18 mouse cellular contexts compared by ENCODE assay signal in the genomic region with DNA sequence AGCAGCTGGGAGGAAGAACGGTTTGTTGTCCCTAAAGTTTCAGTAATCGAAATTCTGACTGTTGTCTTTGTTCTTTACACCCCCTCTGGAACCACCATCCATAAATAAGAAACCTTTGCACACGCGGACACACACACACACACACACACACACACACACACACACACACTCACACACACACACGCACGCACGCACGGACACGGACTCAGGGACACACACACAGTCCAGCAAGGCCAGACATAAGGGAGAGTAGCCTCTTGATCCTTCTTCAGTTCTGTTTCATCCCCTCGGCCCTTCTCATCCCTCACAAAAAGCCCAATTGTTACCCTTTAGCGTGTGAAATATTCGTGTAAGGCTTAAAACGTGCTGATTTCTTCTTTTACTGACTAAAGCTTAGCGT. TPM values are rescaled to one million over a fixed set of nuclear protein-coding genes. Genes with fewer than 3 reads are reported as not detected.
A peak's percentile ranks its signal among the peaks of the same experiment; 100 is the strongest.
DNase-seq lines count a peak whose midpoint lies in the region; TF ChIP-seq lines count a peak whose summit lies in the region.
"Had no signal": no experiment of that assay in that cellular context is flagged by ENCODE, and none has a peak within 500 bp of the region (broad histone marks: within the 10 kb centered on the region; RNA-seq: fewer than 3 reads in every experiment).

No protein-coding gene starts in this region.

- no peak for TF ChIP-seq POLR2A in kidney, adult 2 months (IDR thresholded peaks at IDR 0.05; ENCODE audit: low read depth, low read length)
- TF ChIP-seq POLR2A in CH12.LX (IDR thresholded peaks at IDR 0.05; ENCODE audit: low read depth, low read length): no peak

- H3K4me2 ChIP-seq in CH12.LX (ENCODE audit: insufficient read depth, low read depth, poor library complexity, severe bottlenecking): no peak overlapping the region
- H3K4me2 ChIP-seq: forebrain, embryonic 13.5 days; limb, embryonic 13.5 days; liver, embryonic 15.5 days had no signal

- H3K27ac ChIP-seq in kidney, adult 2 months (ENCODE audit: insufficient read depth, low read depth, low read length): peak overlapping the region; percentile 72
- no peak overlapping the region for H3K27ac ChIP-seq in CH12.LX (ENCODE audit: insufficient read depth, low read depth)
- H3K27ac ChIP-seq: forebrain, embryonic 13.5 days; limb, embryonic 13.5 days; liver, embryonic 15.5 days; stomach, embryonic 15.5 days had no signal

- in situ Hi-C loops in CH12.LX (cut with MboI; ENCODE audit: low pct_ligation_motif_present, low pct_unique_long_range_greater_than_20kb, low sequenced_read_pairs): no loop called here

- DNase-seq in adrenal gland, postnatal 36 days: peak; percentile 23 to 25
- DNase-seq in adrenal gland, postnatal 4 days (ENCODE audit: low spot score in 2 of 2): no peak
- no peak for DNase-seq in kidney, adult 2 months
- no peak for DNase-seq in kidney, postnatal 25 days
- no peak for DNase-seq in CH12.LX (ENCODE audit: extremely low read depth)
- peak; percentile 38 for DNase-seq in kidney, postnatal 10 days
- DNase-seq in spleen, postnatal 4 days (ENCODE audit: low spot score in 2 of 2): no peak
- no peak for DNase-seq in ovary, postnatal 14 days (ENCODE audit: low spot score)

- TF ChIP-seq EP300 in CH12.LX (IDR thresholded peaks at IDR 0.05; ENCODE audit: low read length): no peak

- peaks cover 12% of the 10 kb centered on the region; the same call in 1 of the 2 replicates for H3K4me1 ChIP-seq in kidney, adult 2 months (ENCODE audit: control insufficient read depth, insufficient read depth, low read length)
- H3K4me1 ChIP-seq in CH12.LX (ENCODE audit: control insufficient read depth in 1 of 2, insufficient read depth in 2 of 2): peaks cover 0 to 3% of the 10 kb centered on the region in 2 experiments; a peak in 1 of 4 replicates
- H3K4me1 ChIP-seq: forebrain, embryonic 13.5 days; liver, embryonic 15.5 days had no signal

- H3K9me3 ChIP-seq in CH12.LX (replicated peaks; ENCODE audit: low read length): peaks cover 2% of the 10 kb centered on the region
- H3K9me3 ChIP-seq: forebrain, embryonic 13.5 days; limb, embryonic 13.5 days; liver, embryonic 15.5 days; stomach, embryonic 15.5 days had no signal

- no peaks in the 10 kb centered on the region for H3K36me3 ChIP-seq in kidney, adult 2 months (ENCODE audit: control insufficient read depth, insufficient read depth, low read length)
- H3K36me3 ChIP-seq in CH12.LX (replicated peaks in 1 of 2; ENCODE audit: control insufficient read depth in 1 of 2, insufficient read depth in 1 of 2, low read length in 1 of 2): no peaks in the 10 kb centered on the region
- H3K36me3 ChIP-seq: limb, embryonic 13.5 days; liver, embryonic 15.5 days; stomach, embryonic 15.5 days had no signal

- WGBS in kidney, adult 2 months: 27% methylated on average over 14 of the region's 14 CpGs

- H3K9ac ChIP-seq in CH12.LX (ENCODE audit: insufficient read depth, low read depth): no peak overlapping the region
- H3K9ac ChIP-seq: forebrain, embryonic 13.5 days; limb, embryonic 13.5 days; liver, embryonic 15.5 days had no signal

- no peak for TF ChIP-seq RAD21 in CH12.LX (IDR thresholded peaks at IDR 0.05; ENCODE audit: low read depth, low read length)

- TF ChIP-seq CTCF in kidney, adult 2 months (conservative IDR thresholded peaks at IDR 0.05; ENCODE audit: insufficient read depth, insufficient read length, low read depth, low read length): no peak
- TF ChIP-seq CTCF in CH12.LX (conservative IDR thresholded peaks at IDR 0.05 in 1 of 2, IDR thresholded peaks at IDR 0.05 in 1 of 2; ENCODE audit: low read depth in 2 of 2, low read length in 2 of 2): no peak

- no peaks in the 10 kb centered on the region for H3K79me2 ChIP-seq in CH12.LX (replicated peaks; ENCODE audit: control insufficient read depth, extremely low read depth, insufficient read depth, poor library complexity, severe bottlenecking)

- H3K4me3 ChIP-seq in kidney, adult 2 months (ENCODE audit: insufficient read depth, low read depth, low read length): peak overlapping the region; percentile 42
- no peak overlapping the region for H3K4me3 ChIP-seq in CH12.LX (replicated peaks in 1 of 3; ENCODE audit: low read depth in 2 of 3, low read length in 2 of 3, poor library complexity in 1 of 3)
- H3K4me3 ChIP-seq: forebrain, embryonic 13.5 days; limb, embryonic 13.5 days; liver, embryonic 15.5 days; stomach, embryonic 15.5 days had no signal

- no peaks in the 10 kb centered on the region for H3K27me3 ChIP-seq in kidney, adult 2 months (replicated peaks; ENCODE audit: control insufficient read depth, insufficient read depth, low read length)
- H3K27me3 ChIP-seq in CH12.LX (replicated peaks): peaks cover 94% of the 10 kb centered on the region

- dilution Hi-C loops in CH12.LX (cut with MboI; ENCODE audit: extremely low pct_ligation_motif_present, extremely low pct_unique_long_range_greater_than_20kb, low sequenced_read_pairs): no loop called here

TF ChIP-seq in CH12.LX, 34 proteins besides CTCF, POLR2A, EP300 and RAD21:
- no peak for TF ChIP-seq NRF1 (IDR thresholded peaks at IDR 0.05; ENCODE audit: low read depth, low read length)
- TF ChIP-seq BHLHE40 (IDR thresholded peaks at IDR 0.05; ENCODE audit: low read depth, low read length): 0 out of 2 replicates have a peak, but pooled peaks have one; percentile 16

RNA-seq across cellular contexts. Expression of gene Hoxb8, which starts 3.4 kb away (rescaled TPM):
- 10 to 100 TPM; 59.4 to 80.5 TPM for total RNA-seq in adrenal gland, postnatal 36 days (2021)
- total RNA-seq in adrenal gland, postnatal 4 days (2021): 10 to 100 TPM; 58.4 to 61.2 TPM
- 51.7 and 69.9 TPM in 2 replicates for polyA plus RNA-seq in kidney, adult 2 months (2012; rRNA removed)
- total RNA-seq in CH12.LX (2012; rRNA removed) (not detected in 2 replicates), CH12.LX (2014; rRNA removed) (not detected in 2 replicates)
- polyA plus RNA-seq in CH12.LX (2012; ENCODE audit: insufficient read length, low read depth): not detected in 2 replicates
- total RNA-seq: heart, postnatal 10 days; layer of hippocampus, postnatal 10 days; megakaryocyte progenitor cell, adult 5-6 weeks; neutrophil, adult 5-6 weeks had no signal
- polyA plus RNA-seq: forebrain, embryonic 13.5 days; liver, embryonic 15.5 days; midbrain, postnatal 0 days had no signal

RNA-seq across cellular contexts. Expression of gene Hoxb9, which starts 7.1 kb away (rescaled TPM):
- 100 to 1,000 TPM; 225 to 357 TPM for total RNA-seq in adrenal gland, postnatal 36 days (2021)
- 10 to 100 TPM; 86.0 to 93.6 TPM for total RNA-seq in adrenal gland, postnatal 4 days (2021)
- 27.8 and 29.6 TPM in 2 replicates for polyA plus RNA-seq in kidney, adult 2 months (2012; rRNA removed)
- total RNA-seq in CH12.LX (2012; rRNA removed) (not detected in 2 replicates), CH12.LX (2014; rRNA removed) (not detected in 2 replicates)
- not detected in 2 replicates for polyA plus RNA-seq in CH12.LX (2012; ENCODE audit: insufficient read length, low read depth)
- total RNA-seq: heart, postnatal 10 days; layer of hippocampus, postnatal 10 days; megakaryocyte progenitor cell, adult 5-6 weeks; midbrain, postnatal 0 days; neutrophil, adult 5-6 weeks had no signal
- polyA plus RNA-seq: forebrain, embryonic 13.5 days; liver, embryonic 15.5 days; lung, postnatal 0 days; midbrain, postnatal 0 days had no signal

RNA-seq across cellular contexts. Expression of gene Hoxb7, which starts 8.1 kb away (rescaled TPM):
- total RNA-seq in adrenal gland, postnatal 36 days (2021): 10 to 100 TPM; 35.5 to 49.8 TPM
- total RNA-seq in adrenal gland, postnatal 4 days (2021): 10 to 100 TPM; 39.4 to 49.8 TPM
- 15.5 and 16.5 TPM in 2 replicates for polyA plus RNA-seq in kidney, adult 2 months (2012; rRNA removed)
- total RNA-seq in CH12.LX (2012; rRNA removed): not detected in 2 replicates
- not detected in 2 replicates for total RNA-seq in CH12.LX (2014; rRNA removed)
- polyA plus RNA-seq in CH12.LX (2012; ENCODE audit: insufficient read length, low read depth): not detected in 2 replicates
- total RNA-seq: heart, postnatal 10 days; layer of hippocampus, postnatal 10 days; megakaryocyte progenitor cell, adult 5-6 weeks; midbrain, postnatal 0 days; neutrophil, adult 5-6 weeks had no signal
- polyA plus RNA-seq: forebrain, embryonic 13.5 days; midbrain, postnatal 0 days had no signal

RNA-seq across cellular contexts. Expression of gene Hoxb6, which starts 14.0 kb away (rescaled TPM):
- 10 to 100 TPM; 43.9 to 62.2 TPM for total RNA-seq in adrenal gland, postnatal 36 days (2021)
- 10 to 100 TPM; 43.6 to 47.9 TPM for total RNA-seq in adrenal gland, postnatal 4 days (2021)
- 62.7 and 67.9 TPM in 2 replicates for polyA plus RNA-seq in kidney, adult 2 months (2012; rRNA removed)
- 0.34 and 1.1 TPM in 2 replicates for total RNA-seq in CH12.LX (2012; rRNA removed)
- 0.12 TPM in 1 of 2 replicates, not detected in the other for total RNA-seq in CH12.LX (2014; rRNA removed)
- polyA plus RNA-seq in CH12.LX (2012; ENCODE audit: insufficient read length, low read depth): 0.31 and 0.53 TPM in 2 replicates
- total RNA-seq: heart, postnatal 10 days; layer of hippocampus, postnatal 10 days; megakaryocyte progenitor cell, adult 5-6 weeks; neutrophil, adult 5-6 weeks had no signal
- polyA plus RNA-seq: forebrain, embryonic 13.5 days; midbrain, postnatal 0 days had no signal

RNA-seq across cellular contexts. Expression of gene Hoxb5, which starts 24.8 kb away (rescaled TPM):
- 10 to 100 TPM; 16.1 to 27.0 TPM for total RNA-seq in adrenal gland, postnatal 36 days (2021)
- total RNA-seq in adrenal gland, postnatal 4 days (2021): 10 to 100 TPM; 26.5 to 27.8 TPM
- 7.7 and 8.4 TPM in 2 replicates for polyA plus RNA-seq in kidney, adult 2 months (2012; rRNA removed)
- total RNA-seq in CH12.LX (2012; rRNA removed) (0.04 and 0.08 TPM in 2 replicates), CH12.LX (2014; rRNA removed) (not detected in 2 replicates)
- 0.13 TPM in 1 of 2 replicates, not detected in the other for polyA plus RNA-seq in CH12.LX (2012; ENCODE audit: insufficient read length, low read depth)
- total RNA-seq: layer of hippocampus, postnatal 10 days; neutrophil, adult 5-6 weeks had no signal
- polyA plus RNA-seq: forebrain, embryonic 13.5 days; midbrain, postnatal 0 days had no signal

Comparison
In these comparisons a context has a peak if more than half of its experiments do, and no peak if none do; other contexts are left out.
1. DNase-seq: peak in adrenal gland, postnatal 36 days (2 of 2) and kidney, postnatal 10 days (single experiment); none in adrenal gland, postnatal 4 days (0 of 2), kidney, adult 2 months (single experiment), kidney, postnatal 25 days (0 of 2), CH12.LX (single experiment), spleen, postnatal 4 days (0 of 2) and ovary, postnatal 14 days (single experiment).
2. RNA of gene Hoxb8, which starts 3.4 kb away (total RNA-seq): 59.4 to 80.5 TPM in adrenal gland, postnatal 36 days and 58.4 to 61.2 TPM in adrenal gland, postnatal 4 days; not detected in CH12.LX; every median in the first group is over 10 times any median in the second.
3. RNA of gene Hoxb9, which starts 7.1 kb away (total RNA-seq): 225 to 357 TPM in adrenal gland, postnatal 36 days and 86.0 to 93.6 TPM in adrenal gland, postnatal 4 days; not detected in CH12.LX; every median in the first group is over 10 times any median in the second.
4. RNA of gene Hoxb7, which starts 8.1 kb away (total RNA-seq): 39.4 to 49.8 TPM in adrenal gland, postnatal 4 days and 35.5 to 49.8 TPM in adrenal gland, postnatal 36 days; not detected in CH12.LX; every median in the first group is over 10 times any median in the second.